Mouse (Mus musculus) lung, adult 2 months (tissue): ENCODE measurements around the gene Methig1. TPM values are rescaled to one million over a fixed set of nuclear protein-coding genes. Genes with fewer than 3 reads are reported as not detected.
A peak's percentile ranks its signal among the peaks of the same experiment; 100 is the strongest.

Experiments used
- DNase-seq: peaks from one replicate; pipeline ENCODE4 v3.0.0; 2022
- H3K4me1 ChIP-seq: fragments of 200-500 bp; 2 replicates; pipeline ENCODE4 v1.6.1; 2011; ENCODE audit warnings: low read length; ENCODE audit not compliant: control insufficient read depth, insufficient read depth
- H3K4me3 ChIP-seq: fragments of 200-500 bp; replicated peaks from 2 replicates; pipeline ENCODE3; 2011; ENCODE audit warnings: low read depth, mild to moderate bottlenecking, control low read depth, low read length; ENCODE audit errors: extremely low read depth
- CTCF ChIP-seq: fragments of 200-500 bp; IDR thresholded peaks from 2 replicates; pipeline ENCODE4 v1.5.1; 2011; ENCODE audit warnings: mild to moderate bottlenecking, low read length, control low read depth; ENCODE audit not compliant: insufficient read depth
- POLR2A ChIP-seq: fragments of 200-500 bp; IDR thresholded peaks from 2 replicates; pipeline ENCODE4 v1.6.1; 2011; ENCODE audit warnings: low read depth, mild to moderate bottlenecking, control low read depth, low read length, borderline replicate concordance; ENCODE audit errors: extremely low read depth
- WGBS: fragments of 180-500 bp; shearing (Covaris S2); methylation state at CpG from one replicate; pipeline ENCODE4 v1.1.7; 2018; 5-methylcytosine and 5-hydroxymethylcytosine counted together
- polyA plus RNA-seq: library from polyadenylated mRNA; depleted of rRNA; stranded (reverse); fragments of >200 nt; gene quantifications from 2 replicates; pipeline ENCODE4 v1.2.3, GENCODE M21; 2012; rRNA removed

Methig1 gene
- polyA plus RNA-seq, 1 experiment: not detected

GRCm38 (mm10) chr15:100423916-100424315, 71.0 kb downstream of the Methig1 start:
- peak; percentile 92; the same call in 1 of the 2 replicates for TF ChIP-seq POLR2A
- TF ChIP-seq CTCF: no peak
- WGBS: 6% methylated on average over 14 of the region's 14 CpGs
- H3K4me1 ChIP-seq: peaks cover 7% of the 10 kb centered on the region
- H3K4me3 ChIP-seq: peak overlapping the region; percentile 46
- peak; percentile 58 for DNase-seq

- no peak for DNase-seq
- H3K4me1 ChIP-seq: peaks cover 7% of the 10 kb centered on the region
- H3K4me3 ChIP-seq: peak within 1 kb of the TSS; percentile 46
- TF ChIP-seq POLR2A: no peak
- TF ChIP-seq CTCF: no peak
- 26% methylated on average over 17 of the region's 17 CpGs for WGBS
These were observed 71.6 kb downstream of the Methig1 start, which contains the start of gene Slc11a2 for GRCm38 (mm10) chr15:100424396-100425122. TSS of gene Slc11a2 (minus strand) at chr15:100425072.

GRCm38 (mm10) chr15:100428296-100428905, 75.5 kb downstream of the Methig1 start:
- Histone ChIP-seq H3K4me1 (peaks cover 1% of the 10 kb centered on the region), H3K4me3 (no peak overlapping the region)
- DNase-seq: no peak
- TF ChIP-seq CTCF (no peak), POLR2A (no peak)
- 72% methylated on average over 13 of the region's 13 CpGs for WGBS

GRCm38 (mm10) chr15:100429959-100430565, 77.1 kb downstream of the Methig1 start:
- WGBS: 60% methylated on average over 11 of the region's 11 CpGs
- Histone ChIP-seq H3K4me1 (no peaks in the 10 kb centered on the region), H3K4me3 (no peak overlapping the region)
- no peak for TF ChIP-seq POLR2A
- TF ChIP-seq CTCF: no peak
- no peak for DNase-seq

DNA sequence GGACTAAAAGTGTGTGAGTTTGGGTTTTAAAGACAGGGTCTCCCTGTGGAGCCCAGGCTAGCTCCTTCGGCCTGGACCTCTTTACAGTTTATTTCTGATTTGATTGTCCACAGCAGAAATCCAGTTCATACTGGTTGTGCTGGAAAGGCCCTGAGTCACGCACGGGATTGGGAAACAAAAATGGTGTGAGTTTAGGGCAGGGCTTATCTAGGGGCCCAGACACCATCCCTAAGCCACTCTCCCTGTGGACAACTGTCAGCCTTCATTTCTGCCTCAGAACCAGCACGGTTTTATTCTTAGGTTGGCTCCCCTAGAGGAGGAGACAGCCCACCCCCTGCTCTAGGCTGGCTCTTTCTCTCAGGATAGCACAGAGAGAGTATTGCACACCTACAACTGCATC, 80.3 kb downstream of the Methig1 start:
- H3K4me3 ChIP-seq: no peak overlapping the region
- TF ChIP-seq CTCF: no peak
- no peak for TF ChIP-seq POLR2A
- H3K4me1 ChIP-seq: no peaks in the 10 kb centered on the region
- no peak for DNase-seq
- WGBS: 60% methylated on average over 4 of the region's 4 CpGs

Other genes starting within 250 kb of the Methig1 start
- 40.8 and 45.7 TPM in 2 replicates for gene Atf1, start 125.3 kb upstream of the Methig1 start, polyA plus RNA-seq
- not detected in 2 replicates for gene Tmprss12, start 72.3 kb upstream of the Methig1 start, polyA plus RNA-seq
- 448 and 506 TPM in 2 replicates for gene Mettl7a1, start 49.0 kb upstream of the Methig1 start, polyA plus RNA-seq
- 0.80 and 1.1 TPM in 2 replicates for gene Mettl7a3, start 18.2 kb upstream of the Methig1 start, polyA plus RNA-seq
- gene Mettl7a2, start 51 bp downstream of the Methig1 start, polyA plus RNA-seq: 0.10 TPM in 1 of 2 replicates, not detected in the other
- gene Higd1c, start 11.4 kb downstream of the Methig1 start, polyA plus RNA-seq: not detected in 2 replicates
- not detected in 2 replicates for gene Gm5475, start 69.0 kb downstream of the Methig1 start, polyA plus RNA-seq
- gene Slc11a2, start 71.9 kb downstream of the Methig1 start, polyA plus RNA-seq: 35.5 and 53.2 TPM in 2 replicates
- 32.6 and 44.4 TPM in 2 replicates for gene Letmd1, start 115.9 kb downstream of the Methig1 start, polyA plus RNA-seq
- 2.8 and 3.0 TPM in 2 replicates for gene Csrnp2, start 142.3 kb downstream of the Methig1 start, polyA plus RNA-seq
- gene Tfcp2, start 198.9 kb downstream of the Methig1 start, polyA plus RNA-seq: 7.7 and 8.2 TPM in 2 replicates
- 34.8 and 40.2 TPM in 2 replicates for gene Pou6f1, start 246.8 kb downstream of the Methig1 start, polyA plus RNA-seq